Mouse (Mus musculus) kidney, adult 9 months (tissue): Measurements from ENCODE around the gene Ric8b.
A peak's percentile ranks its signal among the peaks of the same experiment; 100 is the strongest.

Experiments used
- DNase-seq: peaks from one replicate; pipeline ENCODE4 v3.0.0; 2022

Ric8b gene

GRCm38 (mm10) chr10:84916810-84917730 is at the start of gene Ric8b:
Gene Ric8b, plus strand, starts transcription at chr10:84917616.
- peak; percentile 98 for DNase-seq

GRCm38 (mm10) chr10:84871285-84871684 is 46.1 kb upstream of the Ric8b start:
- DNase-seq, result no peak

- DNase-seq, result no peak
Measured at GRCm38 (mm10) chr10:84871921-84872320, 45.5 kb upstream of the Ric8b start.

- no peak for DNase-seq
Measured at GRCm38 (mm10) chr10:84879823-84880571, 37.4 kb upstream of the Ric8b start.

- no peak for DNase-seq
Measured at GRCm38 (mm10) chr10:84882528-84882927, 34.9 kb upstream of the Ric8b start.

- no peak for DNase-seq
Measured at GRCm38 (mm10) chr10:84885341-84885884, 32.0 kb upstream of the Ric8b start.

- DNase-seq, result peak; percentile 67
Measured at GRCm38 (mm10) chr10:84886221-84886627, 31.2 kb upstream of the Ric8b start.

GRCm38 (mm10) chr10:84886785-84887184 is 30.6 kb upstream of the Ric8b start:
- peak; percentile 56 for DNase-seq

- no peak for DNase-seq
Measured at GRCm38 (mm10) chr10:84889096-84889846, 28.1 kb upstream of the Ric8b start.

GRCm38 (mm10) chr10:84895810-84896358 is 21.5 kb upstream of the Ric8b start:
- DNase-seq, result no peak

- DNase-seq, result no peak
Measured at GRCm38 (mm10) chr10:84896941-84897930, 20.2 kb upstream of the Ric8b start.

- no peak for DNase-seq
Measured at GRCm38 (mm10) chr10:84898144-84898979, 19.1 kb upstream of the Ric8b start.

- no peak for DNase-seq
Measured at GRCm38 (mm10) chr10:84901676-84902075, 15.7 kb upstream of the Ric8b start.

- no peak for DNase-seq
Measured at GRCm38 (mm10) chr10:84902213-84902612, 15.2 kb upstream of the Ric8b start.

- DNase-seq, result no peak
Measured at GRCm38 (mm10) chr10:84903307-84903706, 14.1 kb upstream of the Ric8b start.

- no peak for DNase-seq
Measured at GRCm38 (mm10) chr10:84903742-84904141, 13.7 kb upstream of the Ric8b start.

- no peak for DNase-seq
Measured at GRCm38 (mm10) chr10:84906895-84907294, 10.5 kb upstream of the Ric8b start.

GRCm38 (mm10) chr10:84908006-84908405 is 9.4 kb upstream of the Ric8b start:
- DNase-seq, result no peak

- DNase-seq, result no peak
Measured at GRCm38 (mm10) chr10:84908471-84908870, 8.9 kb upstream of the Ric8b start.
